Mouse (Mus musculus): ENCODE results near the gene Zfp787.

DNA sequence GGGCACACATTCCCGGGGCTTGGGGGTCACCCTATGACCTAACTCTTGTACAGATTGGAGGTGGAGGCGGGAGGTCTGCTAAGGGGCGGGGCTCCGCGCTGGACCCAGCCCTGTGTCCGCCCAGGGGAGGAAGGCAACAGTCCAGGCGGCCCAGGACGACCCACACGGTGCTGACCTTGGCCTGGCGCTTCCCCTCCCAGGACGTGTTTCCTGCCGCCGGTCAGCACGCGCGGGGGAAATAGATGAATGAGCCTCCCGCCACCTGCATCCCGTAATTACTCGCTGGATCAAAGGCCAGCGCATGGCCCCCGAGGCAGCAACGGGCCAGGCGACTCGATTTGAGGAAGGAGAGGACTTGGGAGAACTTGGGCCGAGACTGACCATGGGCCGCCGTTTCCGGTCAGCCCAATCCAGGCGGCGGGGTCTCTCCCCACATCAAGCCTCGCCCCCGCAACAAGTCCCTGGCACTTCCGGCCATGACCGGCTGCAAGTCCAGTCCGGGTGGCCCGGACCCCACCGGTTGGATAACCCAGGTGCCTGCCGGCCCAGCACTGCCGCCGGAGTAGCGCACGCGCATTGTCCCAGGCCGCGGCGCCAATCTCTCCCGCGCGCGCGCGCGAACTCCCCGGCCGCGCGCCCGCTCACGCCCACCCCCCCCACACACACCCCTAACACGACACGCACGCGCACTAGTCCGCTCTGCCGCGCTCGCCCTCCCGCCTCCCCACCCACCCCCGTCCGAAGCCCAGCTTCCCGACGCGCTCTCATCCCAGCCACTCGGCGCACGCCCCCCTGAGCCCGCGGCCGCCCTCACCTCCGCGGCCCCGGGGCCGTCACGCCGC lies 545 bp downstream of the Zfp787 start:
- TF ChIP-seq CTCF (conservative IDR thresholded peaks at IDR 0.05; ENCODE audit: low read length) (no peak), NANOG (IDR thresholded peaks at IDR 0.05; ENCODE audit: borderline replicate concordance, low read length) (no peak)
